Mouse (Mus musculus) myocyte (in vitro differentiated cells): ENCODE measurements at regions not wholly inside any gene's neighbourhood (a gene's known extent, or its start where the extent isn't known, plus 50 kb on each side); places are given as distances from the start of the nearest gene placed in this dataset.

Experiments used
- H3K27me3 ChIP-seq: one replicate; pipeline ENCODE4 v1.6.1; 2011; ENCODE audit not compliant: control insufficient read depth, insufficient read depth, insufficient read length
- H3K36me3 ChIP-seq: one replicate; pipeline ENCODE4 v1.6.1; 2011; ENCODE audit not compliant: control insufficient read depth, insufficient read depth
- H3K4me2 ChIP-seq: one replicate; pipeline ENCODE4 v1.6.1; 2011; ENCODE audit warnings: low read depth, control low read depth
- H3K4me3 ChIP-seq: one replicate; pipeline ENCODE4 v1.5.1; 2011; ENCODE audit warnings: mild to moderate bottlenecking, control low read depth, moderate library complexity
- H3K79me2 ChIP-seq: one replicate; pipeline ENCODE4 v1.6.1; 2011; ENCODE audit not compliant: control insufficient read depth, insufficient read depth
- H3ac ChIP-seq: one replicate; pipeline ENCODE4 v1.6.1; 2011; ENCODE audit not compliant: control insufficient read depth, insufficient read length
- CEBPB ChIP-seq: IDR thresholded peaks from 2 replicates; pipeline ENCODE4 v1.6.1; 2011; ENCODE audit warnings: mild to moderate bottlenecking, moderate library complexity; ENCODE audit not compliant: poor library complexity, insufficient read depth, severe bottlenecking
- E2F4 ChIP-seq: IDR thresholded peaks from one replicate; pipeline ENCODE4 v1.6.1; 2011; ENCODE audit warnings: mild to moderate bottlenecking, control low read depth, moderate library complexity; ENCODE audit not compliant: insufficient read depth
- MAX ChIP-seq: IDR thresholded peaks from one replicate; pipeline ENCODE4 v1.6.1; 2011; ENCODE audit warnings: low read depth, mild to moderate bottlenecking, control low read depth
- MYOD1 ChIP-seq, 3 experiments: IDR thresholded peaks; one replicate each; pipeline ENCODE4 v1.6.1; 2011; ENCODE audit warnings: control low read depth in 2 of 3, low read depth in 2 of 3, mild to moderate bottlenecking in 2 of 3, moderate library complexity in 1 of 3; ENCODE audit not compliant: insufficient read length in 2 of 3, control insufficient read depth in 1 of 3
- MYOG ChIP-seq, 3 experiments: IDR thresholded peaks; one replicate each; pipeline ENCODE4 v1.6.1; 2011; ENCODE audit warnings: control low read depth in 2 of 3, low read depth in 2 of 3, mild to moderate bottlenecking in 2 of 3; ENCODE audit not compliant: insufficient read length in 2 of 3, control insufficient read depth in 1 of 3, insufficient read depth in 1 of 3
- POLR2A ChIP-seq: IDR thresholded peaks from one replicate; pipeline ENCODE4 v1.6.1; 2011; ENCODE audit warnings: low read depth, mild to moderate bottlenecking, control low read depth, moderate library complexity; ENCODE audit not compliant: insufficient read length
- POLR2AphosphoS2 ChIP-seq: IDR thresholded peaks from one replicate; pipeline ENCODE4 v1.6.1; 2011; ENCODE audit warnings: low read depth, control low read depth; ENCODE audit not compliant: insufficient read length
- REST ChIP-seq: IDR thresholded peaks from one replicate; pipeline ENCODE4 v1.6.1; 2011; ENCODE audit warnings: mild to moderate bottlenecking, control low read depth, moderate library complexity; ENCODE audit not compliant: insufficient read depth, insufficient read length
- SRF ChIP-seq: IDR thresholded peaks from one replicate; pipeline ENCODE4 v1.6.1; 2011; ENCODE audit warnings: low read depth; ENCODE audit not compliant: control insufficient read depth, insufficient read length
- TCF12 ChIP-seq: IDR thresholded peaks from one replicate; pipeline ENCODE4 v1.6.1; 2011; ENCODE audit warnings: mild to moderate bottlenecking, control low read depth; ENCODE audit not compliant: poor library complexity, insufficient read depth, severe bottlenecking
- TCF3 ChIP-seq: IDR thresholded peaks from one replicate; pipeline ENCODE4 v1.6.1; 2011; ENCODE audit warnings: low read depth, control low read depth; ENCODE audit not compliant: insufficient read length
- USF1 ChIP-seq: IDR thresholded peaks from one replicate; pipeline ENCODE4 v1.6.1; 2011; ENCODE audit warnings: low read depth, mild to moderate bottlenecking, control low read depth, moderate library complexity

GRCm38 (mm10) chr10:66909204-66909889, 186.6 kb upstream of the Jmjd1c start:
- Histone ChIP-seq H3K79me2 (no peaks in the 10 kb centered on the region), H3K27me3 (no peaks in the 10 kb centered on the region), H3K4me3 (no peak overlapping the region), H3K4me2 (no peak overlapping the region), H3K36me3 (no peaks in the 10 kb centered on the region), H3ac (no peak overlapping the region)
- no peak for TF ChIP-seq MAX
- no peak for TF ChIP-seq POLR2AphosphoS2
- no peak for TF ChIP-seq TCF3
- no peak for TF ChIP-seq MYOG (IDR thresholded peaks at IDR 0.05; ENCODE audit: control insufficient read depth in 1 of 3, insufficient read depth in 1 of 3, insufficient read length in 2 of 3, low read depth in 2 of 3)
- TF ChIP-seq USF1 = no peak
- TF ChIP-seq CEBPB = no peak
- TF ChIP-seq MYOD1 (IDR thresholded peaks at IDR 0.05; ENCODE audit: control insufficient read depth in 1 of 3, insufficient read length in 2 of 3, low read depth in 2 of 3) = no peak
- TF ChIP-seq REST = no peak
- TF ChIP-seq POLR2A = no peak
- no peak for TF ChIP-seq SRF
- TF ChIP-seq TCF12 = no peak
- TF ChIP-seq E2F4 = no peak

- H3K27me3 ChIP-seq = no peaks in the 10 kb centered on the region
- no peak for TF ChIP-seq TCF3
- no peak for TF ChIP-seq CEBPB
- TF ChIP-seq POLR2AphosphoS2 = no peak
- TF ChIP-seq E2F4 = no peak
- no peak for TF ChIP-seq MYOD1 (IDR thresholded peaks at IDR 0.05; ENCODE audit: control insufficient read depth in 1 of 3, insufficient read length in 2 of 3, low read depth in 2 of 3)
- TF ChIP-seq USF1 = no peak
- TF ChIP-seq MYOG (IDR thresholded peaks at IDR 0.05; ENCODE audit: control insufficient read depth in 1 of 3, insufficient read depth in 1 of 3, insufficient read length in 2 of 3, low read depth in 2 of 3) = no peak
- no peak for TF ChIP-seq SRF
- no peak for TF ChIP-seq POLR2A
- no peak for TF ChIP-seq REST
- TF ChIP-seq MAX = no peak
- TF ChIP-seq TCF12 = no peak
- no peak overlapping the region for H3K4me3 ChIP-seq
- H3ac ChIP-seq = no peak overlapping the region
- H3K79me2 ChIP-seq = no peaks in the 10 kb centered on the region
- no peaks in the 10 kb centered on the region for H3K36me3 ChIP-seq
- H3K4me2 ChIP-seq = no peak overlapping the region
Measured at GRCm38 (mm10) chr10:66909905-66910681, 185.8 kb upstream of the Jmjd1c start.

GRCm38 (mm10) chr10:66911261-66911911, 184.5 kb upstream of the Jmjd1c start:
- Histone ChIP-seq H3K4me3 (no peak overlapping the region), H3K4me2 (peak overlapping the region; percentile 51), H3K79me2 (no peaks in the 10 kb centered on the region), H3ac (no peak overlapping the region), H3K36me3 (no peaks in the 10 kb centered on the region), H3K27me3 (no peaks in the 10 kb centered on the region)
- TF ChIP-seq TCF12 (no peak), MYOG (IDR thresholded peaks at IDR 0.05; ENCODE audit: control insufficient read depth in 1 of 3, insufficient read depth in 1 of 3, insufficient read length in 2 of 3, low read depth in 2 of 3) (peak in 1 of 3 experiments; percentile 62), SRF (no peak), MAX (peak; percentile 28), TCF3 (no peak)

GRCm38 (mm10) chr10:66912440-66912839, 183.5 kb upstream of the Jmjd1c start:
- Histone ChIP-seq H3K4me2 (no peak overlapping the region), H3K4me3 (no peak overlapping the region), H3K27me3 (no peaks in the 10 kb centered on the region), H3K79me2 (no peaks in the 10 kb centered on the region), H3ac (no peak overlapping the region), H3K36me3 (no peaks in the 10 kb centered on the region)
- no peak for TF ChIP-seq REST
- TF ChIP-seq POLR2AphosphoS2 = no peak
- TF ChIP-seq SRF = no peak
- no peak for TF ChIP-seq MYOD1 (IDR thresholded peaks at IDR 0.05; ENCODE audit: control insufficient read depth in 1 of 3, insufficient read length in 2 of 3, low read depth in 2 of 3)
- TF ChIP-seq TCF3 = no peak
- no peak for TF ChIP-seq CEBPB
- TF ChIP-seq E2F4 = no peak
- no peak for TF ChIP-seq MAX
- TF ChIP-seq TCF12 = no peak
- TF ChIP-seq POLR2A = no peak
- no peak for TF ChIP-seq USF1
- TF ChIP-seq MYOG (IDR thresholded peaks at IDR 0.05; ENCODE audit: control insufficient read depth in 1 of 3, insufficient read depth in 1 of 3, insufficient read length in 2 of 3, low read depth in 2 of 3) = no peak
